Mouse (Mus musculus) CH12.LX (cell line): Measurements from ENCODE around the gene Arid4a. TPM values are rescaled to one million over a fixed set of nuclear protein-coding genes. Genes with fewer than 3 reads are reported as not detected.

Source experiments
- DNase-seq: peaks from one replicate; pipeline ENCODE4 v3.0.0-alpha.2; 2013; ENCODE audit errors: extremely low read depth
- H3K27ac ChIP-seq: 2 replicates; pipeline ENCODE4 v1.5.1; 2012; ENCODE audit warnings: low read depth, mild to moderate bottlenecking, control low read depth, moderate library complexity; ENCODE audit not compliant: insufficient read depth
- H3K27me3 ChIP-seq: replicated peaks from 2 replicates; pipeline ENCODE3; 2012; ENCODE audit warnings: inconsistent platforms
- H3K36me3 ChIP-seq, 2 experiments: replicated peaks in 1 of 2; 2 replicates each; pipeline versions ENCODE3 to v1.6.1; 2012; ENCODE audit warnings: inconsistent platforms in 1 of 2, low read length in 1 of 2, mild to moderate bottlenecking in 1 of 2, mixed read lengths in 1 of 2, moderate library complexity in 1 of 2; ENCODE audit not compliant: control insufficient read depth in 1 of 2, insufficient read depth in 1 of 2
- H3K4me1 ChIP-seq, 2 experiments: 2 replicates each; pipeline ENCODE4 v1.6.1; 2012; ENCODE audit warnings: inconsistent platforms in 1 of 2, moderate library complexity in 1 of 2; ENCODE audit not compliant: insufficient read depth in 2 of 2, control insufficient read depth in 1 of 2
- H3K4me2 ChIP-seq: 2 replicates; pipeline ENCODE4 v1.6.1; 2012; ENCODE audit warnings: low read depth, mild to moderate bottlenecking, control low read depth; ENCODE audit not compliant: poor library complexity, insufficient read depth, severe bottlenecking
- H3K4me3 ChIP-seq, 3 experiments: fragments of 150-350 bp in 1 of 3; sonication (generic) in 1 of 3; replicated peaks in 1 of 3; 2 replicates each; pipeline versions ENCODE3 to v1.5.1; 2011 to 2012; ENCODE audit warnings: low read depth in 2 of 3, low read length in 2 of 3, mild to moderate bottlenecking in 2 of 3, moderate library complexity in 2 of 3, control low read depth in 1 of 3, improper control_type of control experiment in 1 of 3, inconsistent platforms in 1 of 3, mixed read lengths in 1 of 3; ENCODE audit not compliant: poor library complexity in 1 of 3
- H3K79me2 ChIP-seq: replicated peaks from 2 replicates; pipeline ENCODE4 v1.6.1; 2012; ENCODE audit warnings: mild to moderate bottlenecking, moderate library complexity; ENCODE audit not compliant: control insufficient read depth, poor library complexity, insufficient read depth, severe bottlenecking; ENCODE audit errors: extremely low read depth
- H3K9ac ChIP-seq: 2 replicates; pipeline ENCODE4 v1.6.1; 2012; ENCODE audit warnings: low read depth, mild to moderate bottlenecking, control low read depth, moderate library complexity; ENCODE audit not compliant: insufficient read depth
- H3K9me3 ChIP-seq: replicated peaks from 2 replicates; pipeline ENCODE3; 2012; ENCODE audit warnings: low read length, inconsistent platforms, mixed read lengths
- CHD1 ChIP-seq: IDR thresholded peaks from 2 replicates; pipeline ENCODE4 v1.6.1; 2012; ENCODE audit warnings: low read depth, low read length, improper control_type of control experiment, inconsistent platforms
- CHD2 ChIP-seq: IDR thresholded peaks from 2 replicates; pipeline ENCODE4 v1.6.1; 2011; ENCODE audit warnings: low read length, improper control_type of control experiment
- CTCF ChIP-seq, 2 experiments: IDR thresholded peaks in 1 of 2; conservative IDR thresholded peaks in 1 of 2; 2 replicates each; pipeline ENCODE4 v1.5.1; 2011 to 2012; ENCODE audit warnings: low read depth in 2 of 2, low read length in 2 of 2, improper control_type of control experiment in 1 of 2, inconsistent platforms in 1 of 2, mild to moderate bottlenecking in 1 of 2, moderate library complexity in 1 of 2
- ELF1 ChIP-seq: IDR thresholded peaks from 2 replicates; pipeline ENCODE4 v1.6.1; 2014; ENCODE audit warnings: low read depth, mild to moderate bottlenecking, inconsistent platforms, low read length, improper control_type of control experiment
- EP300 ChIP-seq: IDR thresholded peaks from 2 replicates; pipeline ENCODE4 v1.6.1; 2011; ENCODE audit warnings: low read length, improper control_type of control experiment
- GABPA ChIP-seq: IDR thresholded peaks from 2 replicates; pipeline ENCODE4 v1.6.1; 2012; ENCODE audit warnings: low read depth, low read length, improper control_type of control experiment, inconsistent platforms; ENCODE audit not compliant: insufficient replicate concordance
- JUND ChIP-seq: conservative IDR thresholded peaks from 2 replicates; pipeline ENCODE4 v1.6.1; 2011; ENCODE audit warnings: low read depth, low read length, improper control_type of control experiment
- MAX ChIP-seq: IDR thresholded peaks from 2 replicates; pipeline ENCODE4 v1.6.1; 2011; ENCODE audit warnings: low read length, improper control_type of control experiment
- MEF2A ChIP-seq: IDR thresholded peaks from 2 replicates; pipeline ENCODE4 v1.6.1; 2014; ENCODE audit warnings: low read depth, mild to moderate bottlenecking, inconsistent platforms, low read length, improper control_type of control experiment, borderline replicate concordance
- MXI1 ChIP-seq: IDR thresholded peaks from 2 replicates; pipeline ENCODE4 v1.6.1; 2011; ENCODE audit warnings: mild to moderate bottlenecking, low read depth, low read length, improper control_type of control experiment
- MYC ChIP-seq: IDR thresholded peaks from 2 replicates; pipeline ENCODE4 v1.6.1; 2011; ENCODE audit warnings: low read depth, mild to moderate bottlenecking, improper control_type of control experiment, low read length
- NELFE ChIP-seq: IDR thresholded peaks from 2 replicates; pipeline ENCODE4 v1.6.1; 2011; ENCODE audit warnings: low read depth, low read length, improper control_type of control experiment
- POLR2A ChIP-seq: IDR thresholded peaks from 2 replicates; pipeline ENCODE4 v1.6.1; 2011; ENCODE audit warnings: low read depth, mild to moderate bottlenecking, improper control_type of control experiment, low read length
- POLR2AphosphoS2 ChIP-seq: IDR thresholded peaks from 2 replicates; pipeline ENCODE4 v1.6.1; 2011; ENCODE audit warnings: low read depth, low read length, improper control_type of control experiment
- SIN3A ChIP-seq: IDR thresholded peaks from 2 replicates; pipeline ENCODE4 v1.6.1; 2012; ENCODE audit warnings: low read length, improper control_type of control experiment, inconsistent platforms
- TCF12 ChIP-seq: IDR thresholded peaks from 2 replicates; pipeline ENCODE4 v1.6.1; 2014; ENCODE audit warnings: low read depth, mild to moderate bottlenecking, inconsistent platforms, low read length, improper control_type of control experiment
- UBTF ChIP-seq: IDR thresholded peaks from 2 replicates; pipeline ENCODE4 v1.6.1; 2012; ENCODE audit warnings: low read depth, mild to moderate bottlenecking, inconsistent platforms, low read length, improper control_type of control experiment, moderate library complexity
- USF1 ChIP-seq: IDR thresholded peaks from 2 replicates; pipeline ENCODE4 v1.6.1; 2014; ENCODE audit warnings: low read depth, mild to moderate bottlenecking, inconsistent platforms, low read length, improper control_type of control experiment
- ZC3H11A ChIP-seq: IDR thresholded peaks from 2 replicates; pipeline ENCODE4 v1.6.1; 2012; ENCODE audit warnings: low read depth, mild to moderate bottlenecking, inconsistent platforms, low read length, improper control_type of control experiment
- ZKSCAN1 ChIP-seq: IDR thresholded peaks from 2 replicates; pipeline ENCODE4 v1.6.1; 2012; ENCODE audit warnings: low read depth, inconsistent platforms, low read length, improper control_type of control experiment, borderline replicate concordance
- ZNF384 ChIP-seq: IDR thresholded peaks from 2 replicates; pipeline ENCODE4 v1.6.1; 2012; ENCODE audit warnings: low read depth, low read length, improper control_type of control experiment, inconsistent platforms
- dilution Hi-C: fragments of 300-500 bp; cut with MboI; formaldehyde crosslinking; loops from 2 replicates; pipeline ENCODE4 v1.14.3; 2020; ENCODE audit warnings: low sequenced_read_pairs; ENCODE audit not compliant: extremely low pct_unique_long_range_greater_than_20kb, extremely low pct_ligation_motif_present
- in situ Hi-C: fragments of 300-500 bp; cut with MboI; formaldehyde crosslinking; loops from 3 replicates; pipeline ENCODE4 v1.14.3; 2019; ENCODE audit warnings: low sequenced_read_pairs, low pct_ligation_motif_present, low pct_unique_long_range_greater_than_20kb, mixed read lengths
- polyA plus RNA-seq: library from polyadenylated mRNA; unstranded; fragments of >175 nt; gene quantifications from 2 replicates; pipeline ENCODE4 v1.2.1, GENCODE M21; 2012; ENCODE audit warnings: low read depth; ENCODE audit not compliant: insufficient read length
- total RNA-seq, 2 experiments: library from RNA; depleted of rRNA; stranded (reverse); fragments of 300-350 nt in 1 of 2; fragments of >200 nt in 1 of 2; gene quantifications; 2 replicates each; pipeline ENCODE4 v1.2.3; 2012 to 2014

The Arid4a gene
- total and polyA plus RNA-seq, 3 experiments, result 8.0 to 20.8 (median 9.7) TPM

DNA sequence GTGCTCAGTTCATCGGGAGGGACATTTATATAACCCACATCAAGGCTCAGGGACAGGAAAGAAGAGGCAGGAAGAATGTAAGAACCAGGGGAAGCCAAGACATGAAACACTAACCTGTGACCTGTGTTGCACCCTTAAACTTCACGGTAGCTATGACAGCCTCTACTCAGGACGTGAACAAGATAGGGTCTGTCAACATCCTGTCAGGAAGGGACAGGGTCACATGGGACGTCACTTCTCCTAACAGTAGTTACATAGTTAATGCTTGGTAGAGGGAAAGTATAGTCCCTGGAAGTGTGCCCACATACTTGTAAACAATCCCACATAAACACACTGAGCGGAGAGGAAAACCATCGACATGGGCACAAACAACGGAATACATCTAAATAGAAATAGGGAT is 8.9 kb upstream of the Arid4a start:
- no peak overlapping the region for H3K4me2 ChIP-seq
- TF ChIP-seq ZKSCAN1 (no peak), MXI1 (no peak), CTCF (conservative IDR thresholded peaks at IDR 0.05 in 1 of 2, IDR thresholded peaks at IDR 0.05 in 1 of 2; ENCODE audit: low read depth in 2 of 2, low read length in 2 of 2) (no peak), MAX (no peak), USF1 (no peak), GABPA (no peak), TCF12 (no peak), ELF1 (no peak), POLR2AphosphoS2 (no peak), ZC3H11A (no peak), ZNF384 (no peak), CHD2 (no peak), MYC (no peak), UBTF (no peak), MEF2A (no peak), CHD1 (no peak), NELFE (no peak), EP300 (no peak)
- dilution Hi-C loops (no loop called here), in situ Hi-C loops (no loop called here)
- no peak overlapping the region for H3K9ac ChIP-seq
- peaks cover 16% of the 10 kb centered on the region for H3K79me2 ChIP-seq
- no peak overlapping the region for H3K27ac ChIP-seq
- H3K4me3 ChIP-seq, result no peak overlapping the region
- no peaks in the 10 kb centered on the region for H3K27me3 ChIP-seq
- peaks cover 46 to 82% of the 10 kb centered on the region in 2 experiments for H3K36me3 ChIP-seq
- H3K4me1 ChIP-seq, result peaks cover 3 to 13% of the 10 kb centered on the region in 2 experiments; a peak in 2 of 4 replicates
- no peaks in the 10 kb centered on the region for H3K9me3 ChIP-seq
- DNase-seq, result no peak

DNA sequence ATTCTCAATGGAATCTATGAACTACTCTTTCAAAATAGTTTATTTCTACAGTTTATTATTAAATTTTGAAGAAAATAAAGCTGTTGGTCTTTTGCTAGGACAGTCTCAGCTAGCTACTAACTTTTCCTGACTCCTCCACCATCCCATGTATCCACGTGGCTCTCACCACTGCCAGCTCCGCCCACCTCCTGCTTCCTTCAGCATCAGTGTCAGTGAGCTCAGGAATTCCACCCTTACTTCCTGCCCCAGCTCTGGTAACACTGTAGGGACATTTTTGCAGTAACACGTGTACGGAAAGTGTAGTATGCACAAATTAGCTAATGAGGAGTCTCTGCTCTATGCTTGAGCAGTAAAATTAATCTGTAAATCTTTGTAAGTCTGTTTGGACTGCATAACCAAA is 6.0 kb upstream of the Arid4a start:
- TF ChIP-seq POLR2A (no peak), JUND (no peak), SIN3A (no peak)
- TF ChIP-seq, all 38 proteins: peak for 0
- in situ Hi-C loops, result no loop called here
- Histone ChIP-seq H3K4me1 (peaks cover 8 to 35% of the 10 kb centered on the region in 2 experiments; a peak in 3 of 4 replicates), H3K36me3 (peaks cover 37 to 74% of the 10 kb centered on the region in 2 experiments), H3K27me3 (no peaks in the 10 kb centered on the region), H3K79me2 (peaks cover 41% of the 10 kb centered on the region), H3K9ac (no peak overlapping the region), H3K4me2 (no peak overlapping the region), H3K4me3 (no peak overlapping the region), H3K27ac (no peak overlapping the region), H3K9me3 (no peaks in the 10 kb centered on the region)
- no peak for DNase-seq
- dilution Hi-C loops, result no loop called here
